Mouse (Mus musculus) fibroblast of lung, adult 2 months (primary cell): ENCODE results near the gene Rora.
"Not testable (repeated sequence)": the region's sequence is repeated elsewhere in the genome, so short reads cannot be mapped to it uniquely, and the experiment has no call there.

ENCODE experiments used
- DNase-seq: peaks from one replicate; pipeline ENCODE4 v3.0.0-alpha.2; 2011; ENCODE audit warnings: low read depth

Rora gene

DNA sequence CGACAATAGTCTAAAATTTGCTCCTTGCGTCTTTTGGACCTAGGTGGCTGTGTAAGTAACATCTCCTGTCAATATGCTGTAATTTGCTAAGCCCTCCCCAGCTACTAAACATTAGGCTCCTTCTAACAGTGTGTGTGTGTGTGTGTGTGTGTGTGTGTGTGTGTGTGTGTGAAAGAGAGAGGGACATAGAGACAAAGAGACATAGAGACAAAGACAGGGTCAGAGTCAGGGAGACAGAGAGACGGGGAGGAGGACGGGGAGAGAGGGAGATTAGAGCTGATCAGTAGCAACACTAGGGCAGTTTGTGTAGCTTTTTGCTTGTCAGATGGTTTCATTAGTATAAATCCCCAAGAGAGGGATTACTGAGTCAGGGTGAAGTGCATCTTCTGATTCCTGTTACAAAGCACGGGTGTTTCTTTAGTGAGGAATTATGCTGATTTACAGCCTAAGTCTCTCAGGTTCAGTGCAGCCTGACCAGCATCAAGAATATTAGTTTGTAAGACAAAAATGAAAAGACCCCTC is 437.2 kb downstream of the Rora start:
- no peak for DNase-seq

DNA sequence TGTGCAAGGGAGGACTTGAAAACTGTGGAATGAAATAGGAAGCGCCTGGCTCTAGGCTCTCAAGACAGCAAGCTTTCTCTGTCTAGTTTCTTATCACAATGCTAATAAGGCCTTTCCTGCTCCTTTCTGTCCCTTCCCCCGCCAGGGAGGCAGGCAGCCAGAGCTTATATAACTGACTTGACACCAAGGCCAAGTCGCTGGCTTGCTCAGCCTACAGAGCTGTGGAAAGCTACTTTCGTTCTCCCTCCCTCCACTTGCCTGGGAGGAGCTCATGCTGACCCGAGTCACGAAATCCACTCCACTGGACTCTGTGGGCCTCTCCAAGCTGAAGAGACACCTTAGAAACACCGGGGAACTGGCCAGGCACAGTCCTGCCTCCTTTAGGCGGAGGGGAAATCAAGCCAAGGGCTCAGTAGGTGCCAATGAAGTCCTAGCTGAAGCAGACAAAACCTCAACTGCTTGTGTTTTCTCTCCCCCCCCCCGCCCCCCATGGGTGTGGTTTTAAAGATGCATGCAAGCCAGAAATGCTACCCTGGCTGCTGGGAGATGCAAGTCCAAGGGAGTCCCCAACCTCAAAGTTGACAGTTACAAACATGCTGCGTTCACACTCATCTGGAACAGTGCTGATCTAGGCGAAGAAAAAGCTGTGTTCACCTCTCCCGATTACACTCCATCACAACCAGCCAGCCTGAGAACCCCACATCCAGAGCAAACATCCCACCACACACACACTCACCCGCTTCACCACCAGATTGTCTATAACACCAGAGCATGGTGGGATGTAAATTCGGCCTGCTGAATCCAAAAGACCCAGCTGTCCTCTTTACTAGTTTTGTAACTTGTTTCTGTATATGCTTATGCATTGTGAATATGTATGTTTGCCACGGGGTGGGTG is 438.8 kb downstream of the Rora start:
- peak; percentile 73 for DNase-seq

DNA sequence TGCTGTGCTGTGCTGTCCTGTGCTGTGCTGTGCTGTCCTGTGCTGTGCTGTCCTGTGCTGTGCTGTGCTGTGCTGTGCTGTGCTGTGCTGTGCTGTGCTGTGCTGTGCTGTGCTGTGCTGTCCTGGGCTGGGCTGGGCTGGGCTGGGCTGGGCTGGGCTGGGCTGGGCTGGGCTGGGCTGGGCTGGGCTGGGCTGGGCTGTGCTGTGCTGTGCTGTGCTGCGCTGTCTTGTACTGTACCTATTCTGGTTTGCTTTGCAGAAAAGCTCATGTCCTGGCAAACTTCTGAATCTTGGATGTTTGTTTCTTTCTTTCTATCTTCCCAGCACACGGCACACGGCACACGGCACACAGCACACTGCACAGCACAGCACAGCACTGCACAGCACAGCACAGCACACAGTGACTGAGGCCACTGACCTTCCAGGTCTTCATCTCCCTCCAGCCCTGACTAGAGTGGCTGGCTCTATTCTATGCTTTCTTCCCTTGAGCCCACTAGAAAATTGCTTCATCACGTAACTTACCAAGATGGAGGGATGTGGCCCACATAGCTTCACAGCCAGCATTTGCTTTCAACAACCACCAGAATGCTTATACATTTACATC is 446.7 kb downstream of the Rora start:
- DNase-seq = not testable (repeated sequence)

DNA sequence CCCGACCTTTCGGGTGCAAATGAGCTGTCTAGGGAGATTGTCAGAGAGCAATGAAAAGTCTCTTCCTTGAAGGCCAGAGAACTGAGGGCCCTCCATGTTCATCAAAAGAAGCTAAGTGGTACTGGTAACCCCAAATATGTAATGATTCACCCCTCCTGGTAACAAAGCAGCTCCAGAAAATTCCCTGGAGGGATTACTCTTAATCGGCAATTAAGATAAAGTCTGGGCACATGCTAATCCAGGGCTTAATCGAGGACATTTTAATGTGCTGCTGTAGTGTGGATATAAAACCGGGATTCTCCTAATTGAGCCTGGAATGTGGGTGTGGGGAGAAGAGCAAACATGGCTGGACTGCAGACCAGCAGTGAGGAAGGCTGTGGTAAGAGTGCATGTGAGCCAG is 450.7 kb downstream of the Rora start:
- DNase-seq = no peak

DNA sequence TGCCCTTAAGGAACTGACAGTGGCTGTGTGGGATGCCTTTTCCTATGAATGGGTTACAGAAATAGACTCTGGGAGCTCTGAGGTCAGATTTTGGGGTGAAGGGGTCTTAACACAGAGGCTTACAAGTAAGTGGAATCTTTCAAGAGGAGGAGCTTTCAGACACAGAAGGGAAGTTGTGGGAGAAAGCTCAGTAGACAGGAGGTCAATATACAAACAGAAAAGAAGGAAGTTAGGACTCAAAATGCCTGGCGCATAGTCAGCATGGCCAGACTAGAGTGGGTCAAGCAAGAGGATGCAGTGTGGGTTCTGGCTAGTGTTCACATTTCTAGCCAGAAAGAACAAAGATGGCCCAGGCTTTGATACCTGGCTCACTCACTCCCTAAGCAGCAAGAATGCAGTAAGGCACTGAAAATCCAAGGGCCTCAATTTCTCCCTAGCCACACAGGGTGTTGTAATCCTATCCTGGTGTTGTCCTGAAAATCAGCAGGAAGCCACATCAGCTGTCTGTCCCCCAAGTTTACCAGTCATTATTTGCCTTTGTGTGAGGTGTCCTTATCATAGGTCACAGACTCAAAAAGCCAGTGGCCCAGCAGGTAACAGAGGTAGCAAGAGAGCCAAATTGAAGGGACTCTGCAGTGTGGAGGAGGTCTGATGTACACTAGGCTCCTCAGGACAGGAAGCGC is 456.2 kb downstream of the Rora start:
- DNase-seq = no peak

DNA sequence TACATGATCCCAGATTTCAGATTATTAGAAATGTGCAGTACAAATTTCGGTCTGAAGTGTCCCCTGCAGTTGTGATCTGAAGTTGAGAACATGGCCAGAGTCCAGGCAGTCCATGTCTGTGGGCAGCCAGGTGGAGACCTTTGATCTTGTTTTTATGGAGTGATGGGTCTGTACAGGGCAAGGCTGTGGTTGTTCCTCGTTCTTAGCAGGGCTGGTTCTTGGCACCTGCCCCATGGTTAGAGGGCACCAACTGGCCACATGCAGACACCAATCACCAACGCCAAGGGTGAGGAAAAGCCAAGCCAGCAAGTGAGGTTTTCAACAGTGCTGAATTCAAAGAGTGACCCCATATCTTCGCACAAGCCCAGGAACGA is 456.7 kb downstream of the Rora start:
- DNase-seq = no peak

DNA sequence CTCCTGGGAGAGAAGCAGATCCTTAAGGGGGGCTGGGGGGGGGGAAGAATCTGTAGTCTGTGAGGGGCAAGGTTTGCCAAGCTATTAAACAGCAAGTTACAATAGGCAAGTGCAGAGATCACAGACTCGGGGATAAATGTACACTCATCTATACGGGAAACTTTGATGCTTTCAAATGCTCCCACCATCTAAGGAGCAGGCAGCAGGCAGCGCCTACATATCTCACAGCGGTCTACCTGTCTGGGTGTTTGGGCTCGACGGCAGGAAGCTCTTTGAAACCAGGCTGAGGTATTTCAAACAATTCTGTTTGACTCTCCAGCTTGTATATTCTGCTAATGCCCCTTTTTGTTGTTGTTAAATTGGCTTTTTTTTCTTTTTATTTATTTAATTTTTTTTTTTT is 457.1 kb downstream of the Rora start:
- DNase-seq = no peak

DNA sequence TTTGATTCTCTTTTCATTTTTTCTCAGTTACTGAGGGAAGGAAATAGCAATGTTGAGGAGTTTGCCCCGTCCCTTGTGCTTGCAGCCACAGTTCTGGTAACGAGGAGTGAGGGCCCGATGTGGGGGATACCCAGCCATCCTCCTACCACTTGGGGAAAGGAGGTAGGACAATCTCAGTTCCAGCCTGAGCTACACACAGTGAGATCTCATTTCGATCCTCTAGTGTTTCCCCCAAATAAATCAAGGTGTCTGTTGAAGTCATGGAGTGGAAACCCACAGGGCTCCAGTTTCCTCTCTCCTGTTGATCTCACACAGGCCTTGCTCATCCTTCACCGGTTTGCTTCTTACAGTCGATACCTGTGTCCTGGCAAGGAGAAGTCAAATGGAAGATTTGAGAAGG is 458.0 kb downstream of the Rora start:
- DNase-seq = no peak

DNA sequence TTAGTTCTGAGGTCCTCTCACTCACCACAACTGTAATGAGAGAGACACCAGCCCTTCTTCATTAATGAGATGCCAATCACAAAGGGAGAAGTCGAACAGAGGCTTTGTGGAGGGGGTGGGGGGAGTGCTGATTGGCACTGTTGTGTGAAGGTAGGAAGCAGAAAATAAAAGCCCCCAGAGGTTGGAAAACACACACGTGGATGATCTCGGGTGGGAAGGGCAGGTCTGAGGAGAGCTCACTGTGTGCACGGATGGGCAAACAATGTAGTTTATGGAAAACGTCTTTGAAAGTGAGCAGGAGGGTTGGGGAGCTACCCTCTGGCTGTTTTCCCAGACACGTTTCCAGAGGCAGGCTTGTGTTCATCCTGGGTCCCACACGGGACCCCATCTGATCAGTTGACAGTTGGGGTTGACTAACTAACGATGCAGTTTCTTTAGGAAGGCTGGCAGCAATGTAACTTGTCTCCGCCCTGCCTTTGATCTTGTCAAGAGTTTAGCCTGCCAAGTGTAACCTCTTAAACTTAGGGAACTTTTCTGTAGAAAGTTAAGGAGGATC is 460.9 kb downstream of the Rora start:
- DNase-seq = no peak

DNA sequence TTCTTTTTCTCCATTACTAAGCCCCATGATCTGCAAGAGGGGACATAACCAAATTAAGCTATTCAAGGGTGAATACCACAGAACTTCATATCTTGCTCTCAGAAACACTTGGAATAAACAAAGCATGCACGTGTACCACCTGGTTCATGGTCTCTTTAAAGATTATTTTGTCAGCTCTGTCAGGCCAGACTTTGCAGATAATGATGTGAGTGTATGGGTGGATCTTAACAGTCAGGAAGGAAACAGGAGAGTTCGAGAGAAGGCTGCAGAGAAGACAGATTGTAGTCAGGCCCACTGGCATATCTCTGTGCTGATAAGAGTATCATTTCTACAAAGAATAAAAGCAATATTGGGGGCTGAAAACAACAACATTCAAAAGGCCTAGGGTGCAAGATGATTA is 463.2 kb downstream of the Rora start:
- DNase-seq = no peak

DNA sequence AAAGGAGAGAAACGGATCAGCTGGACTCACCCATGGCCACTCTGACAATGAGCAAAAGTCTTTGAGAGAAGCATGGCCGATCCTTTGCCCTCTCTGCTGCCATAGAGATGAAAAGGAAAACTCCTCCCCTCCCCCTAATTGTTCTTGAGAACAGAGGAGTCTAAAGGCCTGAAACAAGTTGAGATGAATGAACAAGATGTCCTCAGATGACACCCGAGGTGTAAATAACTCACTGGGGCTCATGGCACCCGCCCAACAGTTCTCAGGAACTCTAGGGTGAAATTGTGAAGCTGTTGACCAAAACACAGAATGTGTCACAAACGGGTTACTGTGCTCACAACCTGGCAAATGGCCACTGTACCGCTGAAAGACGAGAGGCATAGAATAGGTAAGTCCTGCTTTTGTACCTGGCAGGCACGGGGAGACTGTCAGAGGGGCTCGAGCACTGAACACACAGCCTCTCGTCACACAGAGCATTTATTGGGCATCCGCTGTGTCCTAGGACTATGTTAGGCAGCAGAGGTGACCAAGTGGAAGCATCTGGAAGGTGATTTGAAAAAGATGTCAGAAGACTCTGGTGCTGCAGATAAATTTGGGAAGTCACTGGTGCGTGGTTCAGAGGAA is 467.6 kb downstream of the Rora start:
- DNase-seq = no peak

DNA sequence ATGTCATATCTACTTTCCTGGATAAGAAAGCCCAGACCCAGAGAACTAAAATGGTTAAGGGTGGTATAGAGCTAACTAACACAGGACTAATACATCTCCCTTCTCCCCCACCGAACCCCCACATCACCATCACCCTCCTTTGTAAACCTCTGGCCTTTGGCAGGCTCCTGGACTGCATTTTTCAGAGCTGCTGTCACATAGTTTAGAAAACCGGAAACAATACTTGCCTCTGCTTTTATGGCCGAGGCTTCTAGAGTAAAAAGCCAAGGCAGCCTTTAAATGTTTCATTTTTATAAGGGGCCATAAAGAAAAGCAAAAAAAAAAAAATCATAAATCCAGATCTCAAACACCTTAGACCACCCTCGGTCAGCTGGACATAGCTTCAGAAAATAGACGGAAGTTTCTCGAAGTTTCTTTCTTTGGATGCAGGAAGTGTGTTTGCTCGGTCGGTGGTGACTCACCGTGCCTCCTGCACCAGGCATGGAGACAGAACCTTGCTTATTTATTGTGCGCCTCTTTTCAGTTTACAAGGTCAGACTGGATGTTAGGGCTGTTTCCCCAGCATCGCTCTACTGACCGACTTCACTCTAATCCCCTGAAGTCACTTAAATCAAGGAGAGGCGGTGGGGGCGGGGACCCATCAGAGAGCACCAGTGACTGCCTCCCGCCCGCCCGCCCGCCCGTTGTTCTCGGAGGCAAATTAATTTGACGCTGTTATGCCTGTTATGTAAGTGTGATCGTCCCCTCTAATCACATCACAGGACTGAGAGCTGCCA is 471.6 kb downstream of the Rora start:
- DNase-seq = peak; percentile 31

DNA sequence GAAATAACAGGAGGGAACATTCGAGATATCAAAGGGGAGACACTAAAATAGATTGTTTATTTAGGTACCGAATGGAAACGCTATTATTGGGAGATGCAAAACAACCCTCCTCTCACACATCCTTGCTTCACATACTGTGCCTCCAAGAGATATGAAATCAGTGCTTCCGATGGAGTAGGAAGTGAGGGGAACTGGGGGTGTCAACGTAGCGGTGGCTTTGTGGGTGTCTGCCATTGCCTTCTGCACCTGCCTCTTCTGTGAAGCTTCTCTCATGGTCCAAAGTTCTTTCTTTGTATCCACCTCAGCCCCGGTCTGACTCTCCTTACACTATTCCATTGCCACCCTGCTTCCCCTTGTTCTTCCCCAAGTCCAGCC is 472.2 kb downstream of the Rora start:
- no peak for DNase-seq

DNA sequence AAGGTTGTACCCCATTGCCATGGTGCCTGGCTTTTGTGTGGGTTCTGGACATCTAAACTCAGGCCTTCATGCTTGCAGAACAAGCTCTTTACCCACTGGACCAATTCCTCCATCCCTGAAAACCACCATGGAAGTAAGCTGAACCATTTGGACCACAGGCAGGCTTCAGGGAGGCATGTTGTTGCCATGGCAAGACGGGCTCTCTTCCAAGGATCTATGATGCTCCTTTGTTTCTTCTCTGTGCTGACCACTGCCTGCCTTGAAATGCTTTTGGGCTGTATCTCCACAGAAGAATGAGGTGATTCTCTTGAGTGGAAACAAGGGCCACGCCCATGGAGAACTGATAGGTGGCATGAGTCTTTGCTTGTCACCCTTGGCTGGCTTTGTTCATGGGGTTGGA is 473.0 kb downstream of the Rora start:
- DNase-seq = no peak

DNA sequence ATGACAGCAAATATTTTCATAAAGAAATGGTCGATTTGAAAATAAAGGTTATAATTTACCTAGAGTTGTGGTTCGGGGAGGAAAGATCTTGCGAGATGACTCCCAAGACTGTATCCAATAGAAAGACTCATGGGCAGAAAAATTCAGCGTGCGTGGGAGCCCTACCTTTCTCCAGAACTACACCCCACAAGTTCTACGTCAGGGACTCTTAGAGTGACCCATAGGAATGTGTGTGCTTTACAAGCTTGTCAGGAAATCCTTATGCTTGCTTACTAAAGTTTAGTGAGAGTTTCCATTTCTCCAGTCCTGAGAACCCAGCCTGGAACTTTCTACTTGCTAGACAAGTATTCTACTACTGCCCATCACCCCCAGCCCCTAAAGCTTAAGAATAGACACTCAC is 474.7 kb downstream of the Rora start:
- DNase-seq = no peak

DNA sequence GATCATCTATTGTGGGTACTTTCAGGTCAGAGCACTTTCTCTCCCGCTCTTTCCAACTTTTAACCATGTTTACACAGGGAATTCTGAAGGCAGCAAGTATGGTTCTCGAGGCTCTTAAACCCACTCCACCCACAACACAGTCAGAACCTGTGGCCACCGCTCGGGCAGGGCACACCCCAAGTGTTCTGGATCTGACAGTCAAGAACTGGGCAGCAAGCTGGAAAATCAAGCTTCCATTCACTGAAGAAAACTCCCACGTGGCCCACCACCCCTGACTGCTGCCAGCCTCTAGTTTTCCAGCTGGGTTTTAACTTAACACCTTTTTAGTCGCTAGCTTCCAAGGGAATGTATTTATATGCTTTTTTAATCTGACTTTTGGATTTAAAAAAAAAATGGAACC is 479.4 kb downstream of the Rora start:
- DNase-seq = peak; percentile 12

DNA sequence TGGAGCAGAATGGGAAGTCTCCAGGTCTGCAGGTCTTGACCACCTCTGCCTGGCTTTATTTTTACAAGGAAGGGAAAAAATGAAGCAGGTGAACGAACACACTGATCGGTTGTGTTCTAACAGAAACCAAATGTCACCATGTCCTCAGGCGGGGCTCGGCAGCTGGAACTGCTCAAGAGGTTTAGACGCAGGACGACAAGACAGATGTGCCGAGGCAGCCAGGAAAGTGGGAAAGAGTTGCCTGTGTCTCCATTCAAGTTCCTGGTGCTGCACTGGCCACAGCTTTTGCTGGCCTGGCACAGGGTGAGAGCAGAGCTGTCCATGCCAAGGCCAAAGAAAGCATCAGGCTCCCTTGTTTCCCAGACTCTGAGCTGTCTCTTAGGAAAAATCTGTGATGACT is 480.1 kb downstream of the Rora start:
- peak; percentile 55 for DNase-seq

DNA sequence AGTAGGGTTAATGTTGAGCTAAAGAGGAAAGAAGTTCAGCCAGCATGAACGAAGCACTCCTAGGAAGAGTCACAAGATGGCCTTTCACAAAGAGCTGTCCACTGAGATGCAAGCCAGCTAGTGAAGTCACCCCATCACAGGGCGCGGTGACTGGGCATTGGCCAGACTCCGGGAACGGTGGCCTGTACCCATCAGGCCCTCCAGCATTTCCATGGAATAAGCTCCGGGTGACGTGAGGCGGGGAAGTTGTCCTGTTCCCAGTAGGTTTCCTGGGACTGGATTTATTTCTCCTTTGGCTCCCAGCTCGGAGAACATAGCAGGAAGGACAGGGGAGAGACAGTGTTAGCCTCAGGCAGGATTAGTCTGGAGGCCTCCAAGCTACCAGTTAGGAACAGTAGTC is 481.0 kb downstream of the Rora start:
- DNase-seq = no peak

DNA sequence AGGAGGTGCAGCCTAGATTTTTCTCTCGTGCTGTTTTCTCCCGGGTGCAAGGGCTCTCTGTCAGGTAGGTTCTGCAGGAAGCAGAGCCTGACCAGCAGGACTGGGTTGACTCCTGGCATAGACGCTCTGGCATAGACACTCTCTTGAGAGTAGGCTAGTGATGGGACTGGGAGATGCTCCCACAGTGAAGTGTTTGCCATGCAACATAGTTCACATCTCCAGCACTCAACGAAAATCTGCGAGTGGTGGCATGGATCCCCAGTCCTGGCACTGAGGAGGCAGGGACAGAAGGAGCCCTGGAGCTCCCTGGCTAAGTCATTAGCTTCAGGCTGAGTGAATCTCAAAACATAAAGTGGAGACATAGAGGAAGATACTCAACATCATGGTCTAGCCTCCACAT is 483.2 kb downstream of the Rora start:
- no peak for DNase-seq

DNA sequence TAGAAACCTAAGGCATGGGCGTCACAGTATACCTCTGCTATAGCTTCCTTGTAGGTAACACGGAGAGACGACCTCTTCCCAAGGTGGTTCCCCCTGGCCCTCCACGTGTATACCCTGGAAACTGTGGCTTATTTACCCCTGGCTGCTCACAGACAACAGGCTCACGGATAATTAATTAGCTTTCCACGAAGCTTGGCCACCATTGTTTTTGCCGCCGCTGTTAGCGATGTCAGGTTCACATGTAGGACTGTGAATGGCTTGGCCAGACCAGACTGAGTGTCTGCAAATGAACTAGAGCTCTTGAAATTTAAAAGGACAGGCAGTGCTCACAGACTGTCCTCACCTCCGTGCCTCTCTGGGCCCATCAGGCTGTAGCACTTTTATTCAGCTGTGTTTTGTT is 483.8 kb downstream of the Rora start:
- DNase-seq = no peak

DNA sequence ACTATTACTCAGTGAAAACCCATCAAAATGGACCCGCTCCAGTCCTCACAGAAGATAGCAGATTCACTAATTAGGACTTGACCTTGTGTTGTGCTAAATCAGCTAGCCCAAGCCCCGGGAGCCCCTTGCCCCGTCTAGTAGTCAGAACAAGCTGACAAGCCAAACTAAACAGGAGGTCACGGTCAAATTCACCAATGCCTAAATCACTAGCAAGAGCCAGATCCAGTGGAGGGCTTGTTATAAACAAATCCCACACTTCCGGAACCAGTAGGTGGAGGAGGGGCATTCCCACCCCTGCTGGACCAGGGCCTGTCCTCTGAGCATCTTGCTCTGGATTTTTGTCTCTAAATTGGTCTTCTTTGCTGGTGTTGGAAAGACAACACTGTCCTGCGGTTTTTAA is 486.6 kb downstream of the Rora start:
- no peak for DNase-seq

DNA sequence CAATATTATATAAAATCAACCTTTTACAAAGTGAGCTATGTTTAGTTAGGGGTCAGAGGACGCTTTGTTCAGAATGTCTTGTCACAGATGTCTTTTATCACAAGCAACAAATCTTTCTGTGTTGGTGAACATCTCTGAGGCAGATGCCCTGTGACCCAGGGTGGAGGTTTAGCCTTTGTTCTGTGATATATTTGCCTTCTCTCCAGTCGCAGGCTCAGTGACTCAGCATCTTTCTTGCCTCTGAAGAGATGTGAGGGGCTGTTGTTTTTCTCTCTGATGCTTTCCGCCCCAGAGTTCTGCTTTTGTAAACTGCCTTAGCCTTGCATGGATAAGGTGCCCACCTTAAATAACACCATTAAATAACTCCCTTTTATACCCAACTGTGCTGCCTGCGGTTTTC is 488.3 kb downstream of the Rora start:
- no peak for DNase-seq
